In genomic region chr10:117363106-117363505, GRCm38 (mm10) we compare ENCODE assay signal across 9 mouse cellular contexts. TPM values are rescaled to one million over a fixed set of nuclear protein-coding genes. Genes with fewer than 3 reads are reported as not detected.
A peak's percentile ranks its signal among the peaks of the same experiment; 100 is the strongest.
DNase-seq lines count a peak whose midpoint lies in the region; ATAC-seq lines count a peak whose summit lies in the region.
"Had no signal": no experiment of that assay in that cellular context is flagged by ENCODE, and none has a peak within 500 bp of the region (broad histone marks: within the 10 kb centered on the region; RNA-seq: fewer than 3 reads in every experiment).

No protein-coding gene starts in this region.

- no peaks in the 10 kb centered on the region for H3K4me1 ChIP-seq in heart, embryonic 10.5 days
- no peaks in the 10 kb centered on the region for H3K4me1 ChIP-seq in neural tube, embryonic 11.5 days (ENCODE audit: control insufficient read depth, insufficient read depth, low read length)
- H3K4me1 ChIP-seq: liver, embryonic 15.5 days had no signal

- ATAC-seq in neural tube, embryonic 11.5 days (ENCODE audit: insufficient read depth, low FRiP score, low TSS enrichment): no peak

- peak; percentile 90 for DNase-seq in heart, adult 11 months
- DNase-seq in heart, embryonic 10.5 days (ENCODE audit: low spot score): no peak
- DNase-seq in 416B (ENCODE audit: low read depth): peak; percentile 77
- DNase-seq in adrenal gland, adult 18-20 months (ENCODE audit: low spot score in 2 of 2): peak; percentile 60 to 68
- peak; percentile 71 for DNase-seq in embryo, embryonic 10.5 days (ENCODE audit: low spot score)
- DNase-seq in kidney, postnatal 10 days: peak; percentile 75
- DNase-seq in neural tube, embryonic 11.5 days (ENCODE audit: low spot score): peak; percentile 58
- peak; percentile 70 for DNase-seq in thymus, postnatal 14 days

- H3K27me3 ChIP-seq in heart, embryonic 10.5 days (ENCODE audit: insufficient read depth, poor library complexity, severe bottlenecking): no peaks in the 10 kb centered on the region
- no peaks in the 10 kb centered on the region for H3K27me3 ChIP-seq in neural tube, embryonic 11.5 days (ENCODE audit: control insufficient read depth, insufficient read depth, low read length)
- H3K27me3 ChIP-seq: liver, embryonic 15.5 days had no signal

- no peak overlapping the region for H3K4me3 ChIP-seq in heart, embryonic 10.5 days
- H3K4me3 ChIP-seq in neural tube, embryonic 11.5 days (ENCODE audit: low read depth, low read length): no peak overlapping the region
- H3K4me3 ChIP-seq: liver, embryonic 15.5 days had no signal

- no peaks in the 10 kb centered on the region for H3K9me3 ChIP-seq in heart, embryonic 10.5 days
- H3K9me3 ChIP-seq in neural tube, embryonic 11.5 days (ENCODE audit: control insufficient read depth, low read length): no peaks in the 10 kb centered on the region
- H3K9me3 ChIP-seq: liver, embryonic 15.5 days had no signal

- H3K9ac ChIP-seq in neural tube, embryonic 11.5 days (ENCODE audit: low read length): no peak overlapping the region
- H3K9ac ChIP-seq: liver, embryonic 15.5 days had no signal

- peaks cover 85% of the 10 kb centered on the region for H3K36me3 ChIP-seq in heart, embryonic 10.5 days
- peaks cover 14% of the 10 kb centered on the region for H3K36me3 ChIP-seq in neural tube, embryonic 11.5 days (ENCODE audit: control insufficient read depth, insufficient read depth, low read length)

- H3K27ac ChIP-seq in heart, embryonic 10.5 days: no peak overlapping the region
- H3K27ac ChIP-seq in neural tube, embryonic 11.5 days (ENCODE audit: low read depth, low read length): no peak overlapping the region
- H3K27ac ChIP-seq: liver, embryonic 15.5 days had no signal

- WGBS in heart, embryonic 10.5 days: 52% methylated on average over 3 of the region's 3 CpGs
- WGBS in neural tube, embryonic 11.5 days: 47% methylated on average over 3 of the region's 3 CpGs

- no peak overlapping the region for H3K4me2 ChIP-seq in neural tube, embryonic 11.5 days (ENCODE audit: low read depth)
- H3K4me2 ChIP-seq: liver, embryonic 15.5 days had no signal

RNA-seq across cellular contexts. Expression of gene Cpsf6, which starts 16.7 kb away (rescaled TPM):
- polyA plus RNA-seq in heart, embryonic 10.5 days (2016; fragmentation: Nextera tagmentation; extraction: Ambion mirVana): 128 and 138 TPM in 2 replicates
- total RNA-seq in adrenal gland, adult 18-20 months (2021): 10 to 100 TPM; 79.2 to 79.5 TPM
- 228 and 238 TPM in 2 replicates for polyA plus RNA-seq in neural tube, embryonic 11.5 days (2014; fragmentation: Nextera tagmentation; extraction: Ambion mirVana)
